Mouse (Mus musculus) testis, postnatal 10 days (tissue): ENCODE results near the gene Rasal3.
A peak's percentile ranks its signal among the peaks of the same experiment; 100 is the strongest.

ENCODE experiments used
- DNase-seq: peaks from one replicate; pipeline ENCODE4 v3.0.0; 2021; ENCODE audit warnings: low spot score

Gene Rasal3

DNA sequence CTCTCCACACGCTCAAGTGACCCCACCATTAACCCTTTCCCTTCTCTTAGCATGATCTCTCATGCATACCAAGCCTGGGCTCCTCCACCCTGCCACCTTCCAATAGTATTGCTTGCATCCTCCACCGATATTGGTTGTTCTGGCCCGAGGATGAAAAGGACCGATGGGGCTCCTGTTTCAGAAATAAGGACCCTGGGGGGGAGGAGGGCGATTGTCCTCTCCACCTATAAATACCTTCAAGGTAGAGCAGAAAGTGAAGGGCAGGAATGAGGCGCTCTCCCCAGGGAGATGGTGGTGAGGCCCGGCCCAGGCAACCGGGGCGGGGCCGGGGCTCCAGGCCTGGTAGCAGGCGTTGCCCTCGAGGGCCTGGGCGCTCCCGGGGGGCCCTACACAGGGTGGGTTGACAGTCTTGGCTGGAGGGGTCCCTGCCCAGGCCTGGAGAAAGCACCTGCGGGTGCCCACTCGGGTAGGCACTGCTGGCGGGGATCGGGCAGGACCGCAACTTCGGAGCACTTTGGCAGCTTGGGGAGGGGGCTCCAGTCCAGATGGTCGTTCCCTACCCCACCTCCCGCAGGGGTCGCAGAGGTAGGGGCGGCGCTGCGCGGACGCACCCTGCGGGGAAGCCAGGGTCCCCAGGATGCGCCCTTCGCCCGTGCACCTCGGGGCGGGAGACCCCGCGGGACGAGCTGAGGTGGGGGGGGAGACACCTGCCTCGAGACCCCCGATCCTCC is 14.8 kb downstream of the Rasal3 start:
- peak; percentile 65 for DNase-seq

DNA sequence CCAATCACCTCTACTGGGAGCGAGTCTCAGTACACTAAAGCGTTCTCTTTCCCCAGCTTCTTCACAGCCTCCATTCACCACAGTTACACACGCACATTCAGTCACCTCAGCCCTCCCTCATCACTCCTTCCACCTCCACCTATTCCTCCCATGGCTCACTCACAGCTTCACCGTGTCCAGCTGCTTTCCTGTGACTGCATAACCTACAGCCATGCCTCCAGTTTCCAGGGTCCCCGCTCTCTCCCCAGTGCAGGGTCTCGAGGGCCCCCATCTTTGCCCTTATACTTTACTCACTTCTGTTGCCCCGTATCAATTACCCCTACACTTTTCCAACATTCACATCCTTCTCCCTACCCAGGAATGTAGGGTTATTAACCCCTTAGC is 15.4 kb downstream of the Rasal3 start:
- DNase-seq: peak; percentile 38

DNA sequence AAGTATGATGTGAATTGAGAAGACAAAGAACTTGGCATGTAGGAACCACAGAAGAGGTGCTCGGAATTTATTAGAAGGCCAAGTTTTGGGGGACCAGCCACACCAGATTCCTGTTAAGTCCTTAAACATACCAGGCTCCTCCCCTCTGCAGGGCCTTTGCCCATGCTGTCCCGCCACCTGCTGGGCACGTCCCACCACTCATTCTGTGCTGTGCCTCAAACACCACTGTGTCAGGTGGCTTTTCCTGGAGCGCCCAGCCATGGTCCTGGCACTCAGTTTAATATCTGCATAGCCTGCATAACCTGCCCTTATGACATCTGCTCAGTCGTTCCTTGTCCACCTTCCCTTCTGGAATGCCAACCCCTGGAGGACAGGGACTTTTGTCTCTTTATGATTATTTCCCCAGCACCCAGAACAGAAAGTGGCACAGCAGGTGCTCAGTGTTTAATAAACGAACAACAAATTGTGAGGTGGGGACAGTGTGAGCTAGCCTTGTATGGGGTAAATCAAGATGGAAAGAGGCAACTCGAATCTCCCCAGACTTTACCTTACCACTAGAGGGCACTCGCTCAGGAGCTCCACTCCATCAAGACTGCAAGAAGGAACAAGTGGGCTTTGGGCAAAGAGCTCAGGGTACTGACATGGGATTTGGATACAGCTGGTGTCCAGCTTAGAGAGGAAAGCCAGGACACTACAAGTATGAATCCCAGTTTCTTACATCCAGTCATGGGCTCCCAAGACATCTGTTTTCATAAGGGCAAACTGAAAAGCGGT is 16.5 kb downstream of the Rasal3 start:
- peak; percentile 51 for DNase-seq

DNA sequence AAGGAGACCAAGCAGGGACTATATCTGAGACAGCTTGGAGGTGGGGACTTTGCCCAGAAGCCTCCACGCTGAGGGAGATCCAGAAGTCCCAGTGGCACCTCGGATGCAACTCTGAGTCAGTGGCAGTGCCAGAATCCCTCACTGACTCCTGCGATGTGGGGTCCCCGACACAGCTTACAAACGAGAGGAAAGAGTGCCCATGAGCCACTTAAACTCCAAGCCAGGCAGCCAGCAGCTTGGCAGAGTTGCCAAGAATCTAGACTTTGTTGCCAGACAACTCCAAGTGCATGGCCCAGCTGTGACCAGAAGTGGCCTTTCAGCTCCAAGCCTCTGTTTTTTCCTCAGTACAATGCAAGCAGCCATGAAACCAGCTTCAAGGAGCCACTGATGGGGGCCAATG is 19.7 kb downstream of the Rasal3 start:
- peak; percentile 34 for DNase-seq

DNA sequence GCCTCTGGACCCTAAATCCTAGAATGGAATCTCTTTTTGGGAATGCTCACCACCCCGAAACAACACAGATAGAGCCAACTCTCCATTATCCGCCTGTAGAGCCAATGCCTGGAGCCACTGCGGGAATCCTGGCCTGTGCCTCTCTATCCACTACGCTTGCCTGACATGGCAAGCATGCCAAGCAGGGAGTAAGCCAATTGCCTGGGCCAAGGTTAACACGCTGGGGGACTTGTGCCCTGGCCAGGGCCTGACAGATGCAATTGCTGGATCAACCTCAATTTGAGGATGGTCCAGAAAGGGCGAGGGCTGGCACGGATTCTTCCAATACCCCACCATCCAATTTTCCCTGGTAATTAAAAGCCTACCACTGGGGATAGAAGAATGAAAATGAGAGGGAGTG is 20.8 kb downstream of the Rasal3 start:
- DNase-seq: peak; percentile 37

DNA sequence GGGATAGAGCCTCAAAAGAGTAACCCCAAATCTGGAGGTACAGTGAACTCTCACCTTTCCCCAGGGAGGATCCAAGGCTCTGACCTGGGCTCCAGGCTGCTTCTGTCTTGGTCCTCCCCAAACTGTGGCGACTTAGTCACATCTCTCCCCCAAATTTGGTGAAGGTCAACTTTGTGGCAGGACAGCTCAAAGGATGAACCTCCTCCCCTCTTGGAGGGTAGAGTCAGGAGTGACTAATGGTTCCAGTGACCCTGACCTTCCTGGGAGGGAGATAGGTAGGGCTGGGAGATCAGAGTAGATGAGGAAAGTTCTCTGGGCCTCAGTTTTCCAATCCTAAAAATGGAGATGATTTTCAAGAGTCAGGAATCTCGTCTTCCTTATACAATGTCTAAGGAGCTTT is 24.6 kb downstream of the Rasal3 start:
- no peak for DNase-seq

DNA sequence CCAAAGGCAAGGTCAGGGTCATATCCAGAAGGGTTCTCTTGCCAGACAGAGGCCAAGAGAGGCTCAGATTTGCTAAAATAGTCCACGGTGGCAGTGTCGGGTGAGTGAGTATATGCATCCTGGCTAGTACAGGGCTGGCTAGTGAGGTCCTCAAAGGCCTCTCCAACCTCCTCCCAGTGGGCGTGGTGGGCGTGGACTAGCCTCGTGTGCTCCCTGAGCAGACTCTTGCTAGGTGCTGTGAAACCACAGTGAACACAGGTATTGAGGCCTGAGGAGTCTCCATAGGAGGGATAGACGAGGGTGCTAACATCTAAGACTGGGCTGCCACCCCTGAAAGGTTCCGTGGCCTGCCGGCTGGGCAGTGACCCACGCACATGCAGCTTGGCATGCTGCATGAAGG is 26.2 kb downstream of the Rasal3 start:
- DNase-seq: peak; percentile 40

DNA sequence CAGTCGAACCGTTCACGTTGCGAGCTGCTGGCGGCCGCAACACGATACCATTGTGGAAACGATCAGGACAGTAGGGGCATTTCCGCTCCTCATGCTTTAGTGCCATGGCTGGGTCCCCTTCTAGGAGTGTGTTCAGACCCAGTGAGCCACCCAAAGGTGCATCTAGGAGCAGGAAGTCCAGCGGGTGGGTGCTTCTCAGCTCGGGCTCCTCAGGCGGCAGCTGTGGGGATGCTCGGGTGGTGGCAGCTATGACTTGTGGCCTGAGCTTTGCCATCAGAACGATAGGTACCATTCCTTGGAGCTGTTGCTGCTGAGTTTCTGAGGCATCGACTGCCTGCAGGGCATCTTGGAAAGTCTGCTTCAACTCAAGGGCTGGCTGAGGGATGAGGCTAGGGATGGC is 26.9 kb downstream of the Rasal3 start:
- DNase-seq: no peak

DNA sequence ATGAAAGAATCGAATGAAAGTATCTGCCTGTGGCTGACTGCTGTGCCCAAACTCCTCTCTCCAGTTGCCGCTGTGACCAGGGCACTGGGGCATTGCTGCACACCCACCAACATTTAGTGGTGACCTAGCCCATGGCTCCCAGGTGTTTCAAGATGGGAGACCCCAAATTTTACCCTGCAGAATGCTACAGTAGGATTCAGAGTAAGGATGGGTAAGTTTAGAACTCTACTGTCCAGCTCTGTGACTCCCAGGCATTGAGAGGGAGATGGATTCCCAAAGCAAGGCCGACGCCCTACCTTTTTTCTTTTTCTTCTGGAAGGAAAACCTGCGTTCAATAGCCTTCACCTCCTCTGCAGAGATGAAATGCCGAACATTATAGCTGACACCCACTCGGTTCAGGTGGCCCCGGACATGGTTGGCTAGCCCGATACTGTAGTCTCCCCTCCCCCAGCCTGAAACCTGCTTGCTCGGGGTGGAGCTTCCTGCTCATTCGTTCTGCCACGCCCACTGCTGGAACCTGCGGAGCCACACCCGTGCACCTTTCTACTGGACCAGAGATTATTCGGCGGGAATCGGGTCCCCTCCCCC is 34.3 kb downstream of the Rasal3 start:
- no peak for DNase-seq

DNA sequence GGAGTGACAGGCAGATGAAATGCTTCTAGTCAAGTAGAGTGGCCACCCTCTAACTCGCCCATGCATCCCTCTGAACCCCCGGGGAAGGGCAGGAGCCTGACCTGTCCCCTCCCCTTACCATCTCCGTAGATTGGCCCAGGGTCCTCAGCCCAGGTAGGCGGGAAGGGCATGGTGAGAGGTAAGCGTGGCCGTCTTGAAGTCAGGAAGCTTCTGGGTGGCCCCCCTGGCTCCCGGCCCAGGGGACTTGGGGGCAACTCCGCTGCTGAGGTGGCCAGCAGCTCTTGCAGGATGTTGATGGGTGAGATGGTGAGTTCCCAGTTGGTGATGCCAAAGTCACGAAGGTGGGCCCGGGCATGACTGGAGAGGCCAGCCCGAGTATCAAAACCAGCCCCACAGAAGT is 35.7 kb downstream of the Rasal3 start:
- no peak for DNase-seq

DNA sequence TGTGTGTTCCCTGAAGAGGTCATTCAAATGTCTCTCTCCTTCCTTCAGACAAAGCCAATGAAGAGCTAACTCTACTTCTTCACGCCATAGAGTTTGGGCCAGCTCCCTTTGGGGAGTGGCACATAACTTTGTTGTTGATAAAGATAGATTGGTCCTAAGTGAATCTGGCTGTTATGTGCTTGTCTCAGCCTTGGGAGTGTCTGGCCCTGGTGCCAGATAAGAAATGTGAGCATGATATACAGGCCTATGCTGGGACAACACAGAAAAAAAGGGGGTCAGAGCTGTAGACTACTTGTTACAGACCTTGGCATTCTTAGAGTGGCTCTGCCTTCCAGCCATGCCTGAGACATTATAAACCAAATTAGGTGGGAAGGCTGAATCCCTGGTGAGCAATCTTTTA is 38.1 kb downstream of the Rasal3 start:
- DNase-seq: no peak

DNA sequence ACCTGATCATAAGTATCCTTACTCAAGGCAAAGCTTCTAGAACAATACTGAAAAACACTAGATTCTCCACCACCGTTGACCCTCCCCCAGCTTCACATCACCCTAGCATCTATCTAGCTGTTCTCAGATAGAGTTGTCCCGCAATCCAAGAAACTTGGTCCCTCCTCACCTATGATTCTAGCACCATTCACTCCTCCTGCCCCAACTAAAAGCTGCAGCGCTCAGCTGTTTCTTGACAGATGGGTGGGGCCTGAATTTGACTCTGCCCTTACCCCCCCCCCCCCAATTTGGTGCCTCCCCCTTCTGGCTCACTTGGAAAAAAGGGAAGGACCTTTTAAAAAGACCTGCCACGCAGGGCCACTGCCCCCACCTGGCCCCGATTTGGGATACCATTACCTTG is 38.5 kb downstream of the Rasal3 start:
- no peak for DNase-seq

DNA sequence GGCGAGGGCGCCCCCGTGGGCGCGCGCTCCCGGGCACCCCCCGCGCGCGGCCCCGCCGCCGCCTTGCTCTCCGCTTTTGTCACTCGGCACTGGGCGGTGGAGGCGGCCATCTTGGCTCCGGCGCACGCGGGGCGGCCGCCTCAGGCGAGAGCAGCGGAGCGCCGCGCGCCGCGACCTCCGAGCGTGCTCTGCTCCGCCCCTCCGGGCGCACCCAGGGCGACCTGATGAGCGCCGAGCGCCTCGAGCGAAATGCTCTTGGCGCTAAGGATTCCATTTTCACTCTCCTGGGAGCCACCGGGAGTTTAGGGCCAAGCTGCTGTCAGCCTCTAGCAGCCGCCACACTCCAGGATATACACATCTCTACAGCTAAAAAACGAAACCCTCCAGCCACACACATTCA is 39.1 kb downstream of the Rasal3 start:
- DNase-seq: peak; percentile 94

DNA sequence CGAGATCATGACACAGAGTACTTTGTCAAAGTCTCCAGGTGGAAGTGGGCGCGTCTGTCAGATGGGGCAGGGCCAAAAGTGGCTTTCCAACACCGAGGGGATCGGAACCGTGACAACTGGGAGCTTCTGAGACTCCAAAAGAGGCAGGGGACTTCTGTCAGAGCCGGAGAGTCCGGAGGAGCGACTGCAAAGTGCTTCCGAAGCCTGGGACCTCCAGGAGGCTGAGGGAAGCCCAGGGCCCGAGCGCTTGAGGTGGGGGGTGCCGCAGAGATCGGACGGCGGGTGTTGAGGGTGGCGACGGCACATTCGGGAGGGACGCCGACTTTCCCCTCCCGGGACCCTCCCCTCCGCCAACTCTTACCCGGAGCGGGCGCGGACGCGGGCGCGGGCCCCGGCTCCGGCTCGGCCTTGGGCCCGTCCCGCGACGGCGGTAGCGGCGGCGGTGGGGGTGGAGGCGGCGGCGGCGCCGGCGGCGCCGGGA is 39.5 kb downstream of the Rasal3 start:
- peak; percentile 66 for DNase-seq

DNA sequence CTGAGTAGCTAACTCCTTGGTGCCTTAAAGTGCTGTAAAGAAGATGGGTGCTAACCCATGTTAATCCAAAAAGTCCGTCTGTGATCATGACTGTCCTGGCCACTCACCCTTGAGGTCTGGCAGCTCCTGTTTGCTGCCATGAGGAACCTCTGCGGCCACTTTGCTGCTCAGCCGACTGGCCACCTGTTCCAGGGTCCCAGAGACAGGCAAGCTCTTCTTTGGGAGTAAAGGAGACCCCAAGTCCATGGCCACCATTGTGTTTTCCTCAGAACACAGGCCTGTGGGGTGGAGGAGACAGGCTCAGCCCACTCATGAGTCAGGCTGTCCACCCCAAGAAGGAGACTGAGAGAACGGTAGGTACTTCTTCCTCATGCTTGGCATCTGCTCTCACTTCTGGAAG is 40.7 kb downstream of the Rasal3 start:
- DNase-seq: no peak

DNA sequence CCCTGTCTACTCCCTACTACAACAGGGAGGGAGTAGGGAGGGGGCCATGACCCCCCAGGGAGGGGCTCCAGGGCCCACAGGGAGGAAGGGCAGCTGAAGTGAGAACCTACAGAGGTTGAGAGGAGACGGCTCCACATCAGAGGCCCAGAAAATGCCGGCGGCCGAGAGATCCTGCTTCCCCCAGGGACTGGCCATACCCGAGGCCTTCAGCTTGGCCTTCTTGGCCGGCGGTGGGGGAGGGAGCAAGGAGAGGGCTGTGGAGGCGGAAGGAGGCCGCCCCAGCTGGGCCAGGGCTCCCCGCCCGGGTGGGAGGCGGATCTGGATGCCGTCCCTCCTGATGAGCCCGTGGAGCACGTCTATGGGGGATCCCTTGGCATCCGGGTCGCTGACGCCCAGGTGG is 43.5 kb downstream of the Rasal3 start:
- DNase-seq: peak; percentile 67

DNA sequence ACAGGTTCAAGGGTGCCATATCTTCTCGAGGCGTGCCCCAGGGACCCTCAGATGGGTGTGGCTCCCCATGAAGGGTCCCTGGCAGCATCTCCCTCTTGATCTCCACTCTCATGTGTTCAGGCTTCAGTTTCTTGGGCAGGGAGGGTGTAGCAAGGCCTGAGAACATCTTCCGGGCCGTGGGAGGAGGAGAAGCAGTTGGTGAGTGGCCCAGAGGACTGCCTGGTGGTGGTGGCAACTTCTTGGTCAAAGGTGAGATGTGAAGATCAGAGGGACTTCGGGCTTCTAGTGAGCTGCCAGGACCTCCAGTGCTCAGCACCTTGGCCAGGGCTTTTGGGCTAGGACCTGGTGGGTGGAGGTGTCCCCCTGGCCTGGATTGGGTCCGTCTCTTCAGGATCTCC is 44.4 kb downstream of the Rasal3 start:
- DNase-seq: no peak

DNA sequence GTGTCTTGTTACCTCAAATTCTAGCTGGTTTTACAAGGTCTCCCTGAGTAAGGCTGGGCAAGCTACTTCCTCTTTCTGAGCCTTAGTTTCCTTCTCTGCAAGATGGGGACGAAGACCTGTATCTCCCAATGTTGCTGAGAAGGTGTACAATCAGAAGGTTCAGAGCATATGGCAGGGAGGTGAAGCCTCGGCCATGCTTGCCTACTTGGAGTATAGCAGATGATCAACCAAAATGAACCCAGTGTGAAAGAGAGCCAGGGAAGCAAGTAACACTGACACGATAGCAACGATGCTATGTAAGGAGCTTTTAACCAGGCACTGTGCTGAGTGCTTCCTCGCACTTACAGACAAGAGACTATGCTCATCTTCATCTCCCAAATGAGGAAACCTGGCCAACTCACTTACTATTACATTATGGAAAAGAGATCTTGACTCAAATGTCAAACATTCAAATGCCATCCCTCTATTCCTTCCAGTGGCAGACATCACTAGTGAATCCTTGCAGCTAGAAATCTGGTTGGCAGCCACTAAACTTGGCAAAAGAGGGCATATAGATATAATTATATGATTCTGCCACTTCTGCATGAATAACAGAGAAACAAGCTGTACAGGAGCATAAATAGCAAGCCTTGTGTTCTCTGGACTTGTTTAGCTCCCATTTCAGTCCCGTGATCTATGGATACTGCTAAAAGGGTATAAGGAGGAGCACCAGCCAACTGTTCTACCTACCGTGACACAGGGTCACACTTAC is 45.0 kb downstream of the Rasal3 start:
- no peak for DNase-seq

DNA sequence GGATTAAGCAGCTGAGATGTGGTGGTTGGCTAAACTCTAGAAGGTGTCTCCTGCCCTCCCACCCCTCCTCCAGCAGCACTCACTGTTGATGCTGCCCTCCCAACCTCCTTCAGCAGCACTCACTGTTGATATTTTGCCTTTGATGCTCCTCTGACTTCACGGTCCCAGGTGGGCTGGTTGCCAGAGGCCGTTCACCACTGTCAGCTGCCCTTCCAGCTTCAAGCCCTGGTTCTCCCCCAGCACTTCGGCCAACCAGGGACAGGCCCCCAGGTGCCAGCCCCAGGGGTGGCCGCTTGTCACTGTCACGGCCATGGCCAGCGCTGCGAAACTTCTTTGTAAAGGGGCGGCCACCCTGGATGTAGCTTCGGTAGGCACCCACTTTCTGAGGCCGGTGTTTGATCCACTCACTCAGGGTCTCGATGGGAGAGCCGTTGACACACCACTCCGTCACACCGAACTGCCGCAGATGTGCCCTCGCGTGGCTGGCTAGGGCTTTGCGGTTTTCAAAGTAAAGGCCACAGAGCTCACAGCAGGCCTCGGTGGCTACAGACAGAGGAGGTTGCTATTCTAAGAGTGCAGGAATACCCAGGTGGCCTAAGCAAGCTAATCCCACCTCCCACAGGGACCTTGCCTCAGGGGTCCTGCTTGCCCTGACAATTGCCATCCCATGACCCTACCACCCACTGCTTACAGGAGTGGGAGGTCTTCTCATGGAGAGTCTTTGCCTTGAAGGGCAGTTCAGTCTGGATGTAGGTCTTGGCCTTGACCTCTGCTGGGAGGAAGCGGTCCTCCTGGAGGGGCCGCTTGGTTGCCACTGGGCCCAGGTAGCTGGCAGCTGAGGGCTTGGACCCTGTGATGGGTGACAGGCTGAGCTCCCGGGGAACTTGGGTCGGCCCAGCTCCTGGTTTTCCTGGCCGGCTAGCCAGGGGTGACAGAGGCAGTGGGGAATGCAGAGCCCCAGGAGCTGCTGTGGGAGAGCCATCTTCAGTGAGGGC is 46.3 kb downstream of the Rasal3 start:
- DNase-seq: peak; percentile 55

DNA sequence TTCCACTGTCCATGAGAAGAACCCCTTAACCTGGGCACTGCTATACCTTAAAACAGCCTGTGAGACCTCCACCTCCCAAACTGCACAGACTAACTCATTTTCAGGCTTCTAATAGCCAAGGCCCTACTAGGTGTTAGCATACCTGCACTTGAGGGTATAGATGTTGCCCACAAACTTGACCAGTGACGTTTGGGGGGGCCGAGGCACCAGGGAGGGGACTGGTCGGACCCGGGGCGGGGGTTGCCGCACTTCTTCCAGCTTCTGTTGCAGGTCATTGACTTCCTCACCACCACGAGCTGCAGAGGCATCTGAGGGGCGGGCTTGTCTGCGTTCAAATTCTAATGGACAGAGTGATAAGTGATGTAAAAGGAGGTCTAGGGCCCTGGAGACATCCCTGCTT is 47.1 kb downstream of the Rasal3 start:
- DNase-seq: peak; percentile 47

DNA sequence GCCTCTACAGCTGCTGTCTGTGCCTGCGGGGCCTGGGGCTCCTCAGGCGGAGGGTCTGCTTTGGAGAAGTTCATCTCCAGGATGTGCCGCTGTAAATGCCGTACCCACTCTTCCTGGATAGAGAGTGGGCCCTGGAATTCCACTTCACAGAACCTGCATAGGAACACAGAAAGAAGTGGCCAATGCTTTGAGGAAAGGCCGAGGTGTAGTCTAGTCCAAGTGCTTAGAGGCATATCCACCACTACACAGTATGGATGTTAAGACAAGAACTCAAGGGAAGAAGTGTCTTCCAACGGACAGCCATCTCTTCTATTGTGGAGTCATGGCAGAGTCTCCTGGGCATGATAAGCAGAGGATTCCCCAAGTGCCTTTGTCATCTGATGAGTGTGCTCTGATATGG is 48.4 kb downstream of the Rasal3 start:
- DNase-seq: no peak
